Mouse (Mus musculus): ENCODE measurements around the gene Nipa1. TPM values are rescaled to one million over a fixed set of nuclear protein-coding genes. Genes with fewer than 3 reads are reported as not detected.

Nipa1 gene
- 4.4 and 5.9 TPM in 2 replicates for polyA plus RNA-seq (2015; fragmentation: Nextera tagmentation; extraction: Ambion mirVana)

- ATAC-seq (ENCODE audit: low FRiP score, low TSS enrichment) = no peak
- WGBS = 46% methylated on average over 3 of the region's 3 CpGs
- peak within 1 kb of the TSS; percentile 68 for H3K4me2 ChIP-seq (replicated peaks; ENCODE audit: low read depth, low read length)
- no peaks in the 10 kb centered on the region for H3K27me3 ChIP-seq (ENCODE audit: insufficient read depth, low read length)
- H3K27ac ChIP-seq (ENCODE audit: low read length) = no peak within 1 kb of the TSS
- no peaks in the 10 kb centered on the region for H3K9me3 ChIP-seq (ENCODE audit: low read length)
- no peaks in the 10 kb centered on the region for H3K36me3 ChIP-seq (ENCODE audit: insufficient read depth, low read length)
- H3K4me3 ChIP-seq (ENCODE audit: low read length) = peak within 1 kb of the TSS; percentile 69
- no peaks in the 10 kb centered on the region for H3K4me1 ChIP-seq (ENCODE audit: insufficient read depth, low read length)
- H3K9ac ChIP-seq (replicated peaks; ENCODE audit: low read length) = peak within 1 kb of the TSS; percentile 76
Measured at GRCm38 (mm10) chr7:56019930-56020253, at the start of gene Nipa1. Nipa1 (minus strand) TSS chr7:56019954.

GRCm38 (mm10) chr7:56066634-56067033 is 46.9 kb upstream of the Nipa1 start:
- Histone ChIP-seq H3K4me3 (ENCODE audit: low read length) (no peak overlapping the region), H3K27ac (ENCODE audit: low read length) (no peak overlapping the region), H3K4me2 (replicated peaks; ENCODE audit: low read depth, low read length) (no peak overlapping the region), H3K4me1 (ENCODE audit: insufficient read depth, low read length) (no peaks in the 10 kb centered on the region), H3K36me3 (ENCODE audit: insufficient read depth, low read length) (peaks cover 6% of the 10 kb centered on the region; the same call in 1 of the 2 replicates), H3K9me3 (ENCODE audit: low read length) (no peaks in the 10 kb centered on the region), H3K27me3 (ENCODE audit: insufficient read depth, low read length) (no peaks in the 10 kb centered on the region), H3K9ac (replicated peaks; ENCODE audit: low read length) (no peak overlapping the region)
- ATAC-seq (ENCODE audit: low FRiP score, low TSS enrichment) = no peak
- 95% methylated on average over 1 of the region's 1 CpGs for WGBS

GRCm38 (mm10) chr7:56066136-56066535 is 46.4 kb upstream of the Nipa1 start:
- Histone ChIP-seq H3K4me2 (replicated peaks; ENCODE audit: low read depth, low read length) (no peak overlapping the region), H3K4me1 (ENCODE audit: insufficient read depth, low read length) (no peaks in the 10 kb centered on the region), H3K27me3 (ENCODE audit: insufficient read depth, low read length) (no peaks in the 10 kb centered on the region), H3K4me3 (ENCODE audit: low read length) (no peak overlapping the region), H3K36me3 (ENCODE audit: insufficient read depth, low read length) (peaks cover 7% of the 10 kb centered on the region; the same call in 1 of the 2 replicates), H3K9me3 (ENCODE audit: low read length) (no peaks in the 10 kb centered on the region), H3K9ac (replicated peaks; ENCODE audit: low read length) (no peak overlapping the region), H3K27ac (ENCODE audit: low read length) (no peak overlapping the region)
- ATAC-seq (ENCODE audit: low FRiP score, low TSS enrichment) = no peak
- WGBS = 60% methylated on average over 2 of the region's 2 CpGs

GRCm38 (mm10) chr7:56064876-56065275 is 45.1 kb upstream of the Nipa1 start:
- Histone ChIP-seq H3K4me1 (ENCODE audit: insufficient read depth, low read length) (no peaks in the 10 kb centered on the region), H3K4me3 (ENCODE audit: low read length) (no peak overlapping the region), H3K36me3 (ENCODE audit: insufficient read depth, low read length) (peaks cover 6% of the 10 kb centered on the region; the same call in 1 of the 2 replicates), H3K27ac (ENCODE audit: low read length) (no peak overlapping the region), H3K27me3 (ENCODE audit: insufficient read depth, low read length) (no peaks in the 10 kb centered on the region), H3K9ac (replicated peaks; ENCODE audit: low read length) (no peak overlapping the region), H3K9me3 (ENCODE audit: low read length) (no peaks in the 10 kb centered on the region), H3K4me2 (replicated peaks; ENCODE audit: low read depth, low read length) (no peak overlapping the region)
- 94% methylated on average over 1 of the region's 1 CpGs for WGBS
- no peak for ATAC-seq (ENCODE audit: low FRiP score, low TSS enrichment)

GRCm38 (mm10) chr7:56055338-56055737 is 35.6 kb upstream of the Nipa1 start:
- Histone ChIP-seq H3K4me3 (ENCODE audit: low read length) (no peak overlapping the region), H3K9me3 (ENCODE audit: low read length) (no peaks in the 10 kb centered on the region), H3K9ac (replicated peaks; ENCODE audit: low read length) (no peak overlapping the region), H3K27me3 (ENCODE audit: insufficient read depth, low read length) (no peaks in the 10 kb centered on the region), H3K4me2 (replicated peaks; ENCODE audit: low read depth, low read length) (no peak overlapping the region), H3K27ac (ENCODE audit: low read length) (no peak overlapping the region), H3K36me3 (ENCODE audit: insufficient read depth, low read length) (peaks cover 15% of the 10 kb centered on the region), H3K4me1 (ENCODE audit: insufficient read depth, low read length) (peaks cover 6% of the 10 kb centered on the region)
- 95% methylated on average over 3 of the region's 3 CpGs for WGBS
- no peak for ATAC-seq (ENCODE audit: low FRiP score, low TSS enrichment)

GRCm38 (mm10) chr7:56052996-56053395 is 33.2 kb upstream of the Nipa1 start:
- H3K27ac ChIP-seq (ENCODE audit: low read length) = no peak overlapping the region
- H3K9me3 ChIP-seq (ENCODE audit: low read length) = no peaks in the 10 kb centered on the region
- peaks cover 9% of the 10 kb centered on the region for H3K4me1 ChIP-seq (ENCODE audit: insufficient read depth, low read length)
- no peak overlapping the region for H3K4me2 ChIP-seq (replicated peaks; ENCODE audit: low read depth, low read length)
- no peak overlapping the region for H3K4me3 ChIP-seq (ENCODE audit: low read length)
- peaks cover 10% of the 10 kb centered on the region for H3K36me3 ChIP-seq (ENCODE audit: insufficient read depth, low read length)
- H3K27me3 ChIP-seq (ENCODE audit: insufficient read depth, low read length) = no peaks in the 10 kb centered on the region
- no peak for ATAC-seq (ENCODE audit: low FRiP score, low TSS enrichment)
- H3K9ac ChIP-seq (replicated peaks; ENCODE audit: low read length) = no peak overlapping the region

GRCm38 (mm10) chr7:56050487-56050911 is 30.7 kb upstream of the Nipa1 start:
- under 1% methylated on average over 18 of the region's 18 CpGs for WGBS
- H3K4me1 ChIP-seq (ENCODE audit: insufficient read depth, low read length) = peaks cover 9% of the 10 kb centered on the region

GRCm38 (mm10) chr7:56049831-56050321 is 30.1 kb upstream of the Nipa1 start, which contains the start of gene Herc2:
Herc2 (plus strand) TSS chr7:56050196.
- Histone ChIP-seq H3K4me3 (ENCODE audit: low read length) (peak within 1 kb of the TSS; percentile 72), H3K27me3 (ENCODE audit: insufficient read depth, low read length) (no peaks in the 10 kb centered on the region), H3K4me1 (ENCODE audit: insufficient read depth, low read length) (peaks cover 9% of the 10 kb centered on the region), H3K9me3 (ENCODE audit: low read length) (no peaks in the 10 kb centered on the region), H3K27ac (ENCODE audit: low read length) (peak within 1 kb of the TSS; percentile 85), H3K36me3 (ENCODE audit: insufficient read depth, low read length) (no peaks in the 10 kb centered on the region), H3K9ac (replicated peaks; ENCODE audit: low read length) (peak within 1 kb of the TSS; percentile 88), H3K4me2 (replicated peaks; ENCODE audit: low read depth, low read length) (peak within 1 kb of the TSS; percentile 65)
- peak; percentile 100 for ATAC-seq (ENCODE audit: low FRiP score, low TSS enrichment)
- under 1% methylated on average over 47 of the region's 47 CpGs for WGBS

More at GRCm38 (mm10) chr7:56050487-56050911, 30.7 kb upstream of the Nipa1 start:
- Histone ChIP-seq H3K4me3 (ENCODE audit: low read length) (peak overlapping the region; percentile 72), H3K9me3 (ENCODE audit: low read length) (no peaks in the 10 kb centered on the region), H3K4me2 (replicated peaks; ENCODE audit: low read depth, low read length) (peak overlapping the region; percentile 61), H3K9ac (replicated peaks; ENCODE audit: low read length) (peak overlapping the region; percentile 88), H3K36me3 (ENCODE audit: insufficient read depth, low read length) (no peaks in the 10 kb centered on the region), H3K27me3 (ENCODE audit: insufficient read depth, low read length) (no peaks in the 10 kb centered on the region), H3K27ac (ENCODE audit: low read length) (peak overlapping the region; percentile 85)
- peak; percentile 36; the same call in 1 of the 2 replicates for ATAC-seq (ENCODE audit: low FRiP score, low TSS enrichment)

GRCm38 (mm10) chr7:56047178-56047577 is 27.4 kb upstream of the Nipa1 start:
- Histone ChIP-seq H3K4me3 (ENCODE audit: low read length) (no peak overlapping the region), H3K9ac (replicated peaks; ENCODE audit: low read length) (no peak overlapping the region), H3K27ac (ENCODE audit: low read length) (no peak overlapping the region), H3K36me3 (ENCODE audit: insufficient read depth, low read length) (no peaks in the 10 kb centered on the region), H3K4me1 (ENCODE audit: insufficient read depth, low read length) (peaks cover 9% of the 10 kb centered on the region), H3K27me3 (ENCODE audit: insufficient read depth, low read length) (no peaks in the 10 kb centered on the region), H3K9me3 (ENCODE audit: low read length) (no peaks in the 10 kb centered on the region), H3K4me2 (replicated peaks; ENCODE audit: low read depth, low read length) (no peak overlapping the region)
- WGBS = 61% methylated on average over 1 of the region's 1 CpGs
- ATAC-seq (ENCODE audit: low FRiP score, low TSS enrichment) = no peak

GRCm38 (mm10) chr7:56044267-56044629 is 24.5 kb upstream of the Nipa1 start:
- Histone ChIP-seq H3K27me3 (ENCODE audit: insufficient read depth, low read length) (no peaks in the 10 kb centered on the region), H3K4me1 (ENCODE audit: insufficient read depth, low read length) (0 out of 2 replicates have a peak, but pooled peaks cover 2% of the 10 kb centered on the region), H3K4me2 (replicated peaks; ENCODE audit: low read depth, low read length) (no peak overlapping the region), H3K4me3 (ENCODE audit: low read length) (no peak overlapping the region), H3K36me3 (ENCODE audit: insufficient read depth, low read length) (no peaks in the 10 kb centered on the region), H3K9ac (replicated peaks; ENCODE audit: low read length) (no peak overlapping the region), H3K27ac (ENCODE audit: low read length) (no peak overlapping the region), H3K9me3 (ENCODE audit: low read length) (no peaks in the 10 kb centered on the region)
- 74% methylated on average over 3 of the region's 3 CpGs for WGBS
- ATAC-seq (ENCODE audit: low FRiP score, low TSS enrichment) = no peak

Data from kidney, embryonic 16.5 days (tissue).